Mouse (Mus musculus) CH12.LX (cell line): ENCODE data around the gene R3hcc1l. TPM values are rescaled to one million over a fixed set of nuclear protein-coding genes. Genes with fewer than 3 reads are reported as not detected.
A peak's percentile ranks its signal among the peaks of the same experiment; 100 is the strongest.

ENCODE experiments used
- DNase-seq: peaks from one replicate; pipeline ENCODE4 v3.0.0-alpha.2; 2013; ENCODE audit errors: extremely low read depth
- H3K27ac ChIP-seq: 2 replicates; pipeline ENCODE4 v1.5.1; 2012; ENCODE audit warnings: low read depth, mild to moderate bottlenecking, control low read depth, moderate library complexity; ENCODE audit not compliant: insufficient read depth
- H3K27me3 ChIP-seq: replicated peaks from 2 replicates; pipeline ENCODE3; 2012; ENCODE audit warnings: inconsistent platforms
- H3K36me3 ChIP-seq, 2 experiments: replicated peaks in 1 of 2; 2 replicates each; pipeline versions ENCODE3 to v1.6.1; 2012; ENCODE audit warnings: inconsistent platforms in 1 of 2, low read length in 1 of 2, mild to moderate bottlenecking in 1 of 2, mixed read lengths in 1 of 2, moderate library complexity in 1 of 2; ENCODE audit not compliant: control insufficient read depth in 1 of 2, insufficient read depth in 1 of 2
- H3K4me1 ChIP-seq, 2 experiments: 2 replicates each; pipeline ENCODE4 v1.6.1; 2012; ENCODE audit warnings: inconsistent platforms in 1 of 2, moderate library complexity in 1 of 2; ENCODE audit not compliant: insufficient read depth in 2 of 2, control insufficient read depth in 1 of 2
- H3K4me2 ChIP-seq: 2 replicates; pipeline ENCODE4 v1.6.1; 2012; ENCODE audit warnings: low read depth, mild to moderate bottlenecking, control low read depth; ENCODE audit not compliant: poor library complexity, insufficient read depth, severe bottlenecking
- H3K4me3 ChIP-seq, 3 experiments: fragments of 150-350 bp in 1 of 3; sonication (generic) in 1 of 3; replicated peaks in 1 of 3; 2 replicates each; pipeline versions ENCODE3 to v1.5.1; 2011 to 2012; ENCODE audit warnings: low read depth in 2 of 3, low read length in 2 of 3, mild to moderate bottlenecking in 2 of 3, moderate library complexity in 2 of 3, control low read depth in 1 of 3, improper control_type of control experiment in 1 of 3, inconsistent platforms in 1 of 3, mixed read lengths in 1 of 3; ENCODE audit not compliant: poor library complexity in 1 of 3
- H3K79me2 ChIP-seq: replicated peaks from 2 replicates; pipeline ENCODE4 v1.6.1; 2012; ENCODE audit warnings: mild to moderate bottlenecking, moderate library complexity; ENCODE audit not compliant: control insufficient read depth, poor library complexity, insufficient read depth, severe bottlenecking; ENCODE audit errors: extremely low read depth
- H3K9ac ChIP-seq: 2 replicates; pipeline ENCODE4 v1.6.1; 2012; ENCODE audit warnings: low read depth, mild to moderate bottlenecking, control low read depth, moderate library complexity; ENCODE audit not compliant: insufficient read depth
- H3K9me3 ChIP-seq: replicated peaks from 2 replicates; pipeline ENCODE3; 2012; ENCODE audit warnings: low read length, inconsistent platforms, mixed read lengths
- BHLHE40 ChIP-seq: IDR thresholded peaks from 2 replicates; pipeline ENCODE4 v1.6.1; 2011; ENCODE audit warnings: mild to moderate bottlenecking, low read depth, low read length, improper control_type of control experiment
- CHD1 ChIP-seq: IDR thresholded peaks from 2 replicates; pipeline ENCODE4 v1.6.1; 2012; ENCODE audit warnings: low read depth, low read length, improper control_type of control experiment, inconsistent platforms
- CHD2 ChIP-seq: IDR thresholded peaks from 2 replicates; pipeline ENCODE4 v1.6.1; 2011; ENCODE audit warnings: low read length, improper control_type of control experiment
- CTCF ChIP-seq, 2 experiments: IDR thresholded peaks in 1 of 2; conservative IDR thresholded peaks in 1 of 2; 2 replicates each; pipeline ENCODE4 v1.5.1; 2011 to 2012; ENCODE audit warnings: low read depth in 2 of 2, low read length in 2 of 2, improper control_type of control experiment in 1 of 2, inconsistent platforms in 1 of 2, mild to moderate bottlenecking in 1 of 2, moderate library complexity in 1 of 2
- E2F4 ChIP-seq: IDR thresholded peaks from 2 replicates; pipeline ENCODE4 v1.6.1; 2011; ENCODE audit warnings: low read depth, low read length, improper control_type of control experiment; ENCODE audit not compliant: insufficient replicate concordance
- ETS1 ChIP-seq: conservative IDR thresholded peaks from 2 replicates; pipeline ENCODE4 v1.6.1; 2012; ENCODE audit warnings: low read depth, mild to moderate bottlenecking, inconsistent platforms, low read length, improper control_type of control experiment, moderate library complexity
- IRF4 ChIP-seq: IDR thresholded peaks from 2 replicates; pipeline ENCODE4 v1.6.1; 2014; ENCODE audit warnings: low read depth, mild to moderate bottlenecking, inconsistent platforms, low read length, improper control_type of control experiment
- KAT2A ChIP-seq: IDR thresholded peaks from 2 replicates; pipeline ENCODE4 v1.6.1; 2012; ENCODE audit warnings: low read length, improper control_type of control experiment, inconsistent platforms; ENCODE audit not compliant: insufficient replicate concordance
- MAFK ChIP-seq: IDR thresholded peaks from 2 replicates; pipeline ENCODE4 v1.6.1; 2011; ENCODE audit warnings: low read length, improper control_type of control experiment; ENCODE audit not compliant: insufficient replicate concordance
- MXI1 ChIP-seq: IDR thresholded peaks from 2 replicates; pipeline ENCODE4 v1.6.1; 2011; ENCODE audit warnings: mild to moderate bottlenecking, low read depth, low read length, improper control_type of control experiment
- MYC ChIP-seq: IDR thresholded peaks from 2 replicates; pipeline ENCODE4 v1.6.1; 2011; ENCODE audit warnings: low read depth, mild to moderate bottlenecking, improper control_type of control experiment, low read length
- NELFE ChIP-seq: IDR thresholded peaks from 2 replicates; pipeline ENCODE4 v1.6.1; 2011; ENCODE audit warnings: low read depth, low read length, improper control_type of control experiment
- NRF1 ChIP-seq: IDR thresholded peaks from 2 replicates; pipeline ENCODE4 v1.6.1; 2014; ENCODE audit warnings: low read depth, mild to moderate bottlenecking, inconsistent platforms, low read length, improper control_type of control experiment, moderate library complexity
- PAX5 ChIP-seq: IDR thresholded peaks from 2 replicates; pipeline ENCODE4 v1.6.1; 2012; ENCODE audit warnings: low read length, inconsistent platforms, mixed read lengths
- POLR2A ChIP-seq: IDR thresholded peaks from 2 replicates; pipeline ENCODE4 v1.6.1; 2011; ENCODE audit warnings: low read depth, mild to moderate bottlenecking, improper control_type of control experiment, low read length
- POLR2AphosphoS2 ChIP-seq: IDR thresholded peaks from 2 replicates; pipeline ENCODE4 v1.6.1; 2011; ENCODE audit warnings: low read depth, low read length, improper control_type of control experiment
- RCOR1 ChIP-seq: conservative IDR thresholded peaks from 2 replicates; pipeline ENCODE4 v1.6.1; 2012; ENCODE audit warnings: low read depth, mild to moderate bottlenecking, inconsistent platforms, low read length, improper control_type of control experiment
- SIN3A ChIP-seq: IDR thresholded peaks from 2 replicates; pipeline ENCODE4 v1.6.1; 2012; ENCODE audit warnings: low read length, improper control_type of control experiment, inconsistent platforms
- TBP ChIP-seq: conservative IDR thresholded peaks from 2 replicates; pipeline ENCODE4 v1.6.1; 2011; ENCODE audit warnings: low read depth, low read length, improper control_type of control experiment
- TCF12 ChIP-seq: IDR thresholded peaks from 2 replicates; pipeline ENCODE4 v1.6.1; 2014; ENCODE audit warnings: low read depth, mild to moderate bottlenecking, inconsistent platforms, low read length, improper control_type of control experiment
- UBTF ChIP-seq: IDR thresholded peaks from 2 replicates; pipeline ENCODE4 v1.6.1; 2012; ENCODE audit warnings: low read depth, mild to moderate bottlenecking, inconsistent platforms, low read length, improper control_type of control experiment, moderate library complexity
- USF1 ChIP-seq: IDR thresholded peaks from 2 replicates; pipeline ENCODE4 v1.6.1; 2014; ENCODE audit warnings: low read depth, mild to moderate bottlenecking, inconsistent platforms, low read length, improper control_type of control experiment
- ZC3H11A ChIP-seq: IDR thresholded peaks from 2 replicates; pipeline ENCODE4 v1.6.1; 2012; ENCODE audit warnings: low read depth, mild to moderate bottlenecking, inconsistent platforms, low read length, improper control_type of control experiment
- ZMIZ1 ChIP-seq: IDR thresholded peaks from 2 replicates; pipeline ENCODE4 v1.6.1; 2012; ENCODE audit warnings: low read depth, mild to moderate bottlenecking, inconsistent platforms, low read length, improper control_type of control experiment
- ZNF384 ChIP-seq: IDR thresholded peaks from 2 replicates; pipeline ENCODE4 v1.6.1; 2012; ENCODE audit warnings: low read depth, low read length, improper control_type of control experiment, inconsistent platforms
- dilution Hi-C: fragments of 300-500 bp; cut with MboI; formaldehyde crosslinking; loops from 2 replicates; pipeline ENCODE4 v1.14.3; 2020; ENCODE audit warnings: low sequenced_read_pairs; ENCODE audit not compliant: extremely low pct_unique_long_range_greater_than_20kb, extremely low pct_ligation_motif_present
- in situ Hi-C: fragments of 300-500 bp; cut with MboI; formaldehyde crosslinking; loops from 3 replicates; pipeline ENCODE4 v1.14.3; 2019; ENCODE audit warnings: low sequenced_read_pairs, low pct_ligation_motif_present, low pct_unique_long_range_greater_than_20kb, mixed read lengths
- polyA plus RNA-seq: library from polyadenylated mRNA; unstranded; fragments of >175 nt; gene quantifications from 2 replicates; pipeline ENCODE4 v1.2.1, GENCODE M21; 2012; ENCODE audit warnings: low read depth; ENCODE audit not compliant: insufficient read length
- total RNA-seq, 2 experiments: library from RNA; depleted of rRNA; stranded (reverse); fragments of 300-350 nt in 1 of 2; fragments of >200 nt in 1 of 2; gene quantifications; 2 replicates each; pipeline ENCODE4 v1.2.3; 2012 to 2014

The R3hcc1l gene
- total and polyA plus RNA-seq, 3 experiments: 6.1 to 12.2 (median 10.7) TPM

GRCm38 (mm10) chr19:42504156-42504555 is 14.4 kb upstream of the R3hcc1l start:
- H3K4me3 ChIP-seq: no peak overlapping the region
- H3K4me2 ChIP-seq: no peak overlapping the region
- peaks cover 30% of the 10 kb centered on the region for H3K27me3 ChIP-seq
- DNase-seq: no peak
- TF ChIP-seq CHD1: no peak
- no peak for TF ChIP-seq UBTF
- TF ChIP-seq NELFE: no peak
- TF ChIP-seq MYC: no peak
- no peak for TF ChIP-seq NRF1
- no peak for TF ChIP-seq ETS1
- no peak for TF ChIP-seq ZC3H11A
- no peak for TF ChIP-seq PAX5
- TF ChIP-seq SIN3A: no peak
- TF ChIP-seq MXI1: no peak
- no peak for TF ChIP-seq BHLHE40
- TF ChIP-seq ZMIZ1: no peak
- TF ChIP-seq, all 38 proteins: peak for 0
- Histone ChIP-seq H3K27ac (no peak overlapping the region), H3K9ac (no peak overlapping the region), H3K4me1 (no peaks in the 10 kb centered on the region), H3K79me2 (no peaks in the 10 kb centered on the region), H3K9me3 (no peaks in the 10 kb centered on the region), H3K36me3 (no peaks in the 10 kb centered on the region)
- dilution Hi-C loops: no loop called here
- in situ Hi-C loops: no loop called here

- peaks cover 12% of the 10 kb centered on the region for H3K27me3 ChIP-seq
- no peaks in the 10 kb centered on the region for H3K79me2 ChIP-seq
- no peak overlapping the region for H3K27ac ChIP-seq
- no peak overlapping the region for H3K9ac ChIP-seq
- dilution Hi-C loops: no loop called here
- no peak for TF ChIP-seq USF1
- TF ChIP-seq ZC3H11A: no peak
- no peak for TF ChIP-seq CTCF (conservative IDR thresholded peaks at IDR 0.05 in 1 of 2, IDR thresholded peaks at IDR 0.05 in 1 of 2; ENCODE audit: low read depth in 2 of 2, low read length in 2 of 2)
- TF ChIP-seq POLR2AphosphoS2: no peak
- TF ChIP-seq E2F4: no peak
- no peak for TF ChIP-seq TBP
- no peak for TF ChIP-seq MXI1
- no peak for TF ChIP-seq BHLHE40
- TF ChIP-seq ZNF384: no peak
- no peak for TF ChIP-seq ZMIZ1
- TF ChIP-seq SIN3A: no peak
- TF ChIP-seq POLR2A: no peak
- TF ChIP-seq KAT2A: no peak
- no peak for TF ChIP-seq MAFK
- TF ChIP-seq TCF12: no peak
- TF ChIP-seq RCOR1: no peak
- no peak for TF ChIP-seq CHD2
- TF ChIP-seq IRF4: no peak
- TF ChIP-seq, all 38 proteins: peak for 0
- Histone ChIP-seq H3K4me3 (no peak overlapping the region), H3K9me3 (no peaks in the 10 kb centered on the region), H3K36me3 (no peaks in the 10 kb centered on the region), H3K4me2 (peak overlapping the region; percentile 26; the same call in 1 of the 2 replicates), H3K4me1 (peaks cover 14 to 35% of the 10 kb centered on the region in 2 experiments)
- in situ Hi-C loops: no loop called here
- no peak for DNase-seq
These were observed 8.9 kb upstream of the R3hcc1l start for GRCm38 (mm10) chr19:42509625-42510024.
